Mouse (Mus musculus): ENCODE results near the gene Map3k14.
A peak's percentile ranks its signal among the peaks of the same experiment; 100 is the strongest.

The Map3k14 gene

DNA sequence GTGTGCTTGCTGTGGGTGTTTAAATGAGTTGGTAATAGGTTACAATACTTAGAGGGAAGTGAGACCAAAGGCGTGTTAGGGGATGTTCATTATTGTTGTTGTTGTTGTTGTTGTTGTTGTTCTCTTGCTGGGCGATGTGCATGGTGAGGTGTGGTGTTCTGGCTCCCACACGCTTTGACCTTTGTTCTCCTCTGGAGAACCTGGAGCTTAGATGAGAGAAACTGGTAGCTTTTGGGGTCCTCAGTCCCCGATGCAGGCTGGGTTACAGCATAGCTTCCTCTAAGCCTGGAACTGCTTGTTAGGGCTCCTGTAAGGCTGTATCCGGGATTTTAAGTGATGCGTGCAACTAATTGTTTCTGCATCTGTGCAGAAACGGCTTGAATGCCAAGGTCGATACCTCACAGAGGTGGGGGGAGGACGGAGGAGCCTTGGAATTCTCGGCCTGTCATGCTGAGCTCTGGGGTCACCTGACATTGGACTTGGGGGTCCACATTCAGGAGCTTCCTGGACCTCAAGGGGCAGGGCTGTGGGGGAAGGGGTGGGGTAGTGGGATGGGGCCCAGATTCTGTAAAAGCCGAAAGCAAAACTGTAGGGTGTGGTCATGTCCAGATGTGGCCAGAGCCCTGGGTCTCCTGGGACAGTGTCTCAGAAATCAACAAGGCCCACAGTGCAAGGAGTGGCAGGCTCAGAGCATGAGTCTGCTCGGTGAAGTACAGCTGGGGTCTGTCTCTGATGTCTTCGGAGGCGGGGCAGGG is 91.4 kb downstream of the Map3k14 start:
- DNase-seq (ENCODE audit: low spot score in 2 of 2) = no peak

DNA sequence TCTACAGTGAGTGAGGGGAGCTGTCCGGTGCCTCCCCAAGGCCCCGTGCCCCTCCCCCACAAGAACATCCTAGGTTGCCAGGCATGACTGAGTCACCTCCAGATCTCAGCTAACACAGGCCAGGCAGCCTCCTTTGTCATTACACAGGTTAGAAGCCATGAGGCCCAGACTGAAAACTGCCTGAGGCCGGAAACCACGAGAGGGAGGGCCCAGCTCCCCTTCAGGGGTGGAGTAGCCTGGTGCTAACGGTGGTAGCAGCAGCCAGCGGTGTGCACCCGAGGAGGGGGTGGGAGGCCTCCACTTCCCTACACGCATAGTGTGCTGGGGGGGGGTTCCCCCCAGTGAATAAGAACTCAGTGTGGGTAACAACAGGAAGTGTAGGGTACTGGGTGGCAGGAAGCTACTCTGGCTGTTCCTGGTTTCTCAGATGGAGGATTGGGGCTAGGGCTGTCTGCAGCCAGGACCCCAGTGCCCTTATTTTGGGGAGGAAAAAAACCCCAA is 92.3 kb downstream of the Map3k14 start:
- DNase-seq (ENCODE audit: low spot score in 2 of 2) = no peak

DNA sequence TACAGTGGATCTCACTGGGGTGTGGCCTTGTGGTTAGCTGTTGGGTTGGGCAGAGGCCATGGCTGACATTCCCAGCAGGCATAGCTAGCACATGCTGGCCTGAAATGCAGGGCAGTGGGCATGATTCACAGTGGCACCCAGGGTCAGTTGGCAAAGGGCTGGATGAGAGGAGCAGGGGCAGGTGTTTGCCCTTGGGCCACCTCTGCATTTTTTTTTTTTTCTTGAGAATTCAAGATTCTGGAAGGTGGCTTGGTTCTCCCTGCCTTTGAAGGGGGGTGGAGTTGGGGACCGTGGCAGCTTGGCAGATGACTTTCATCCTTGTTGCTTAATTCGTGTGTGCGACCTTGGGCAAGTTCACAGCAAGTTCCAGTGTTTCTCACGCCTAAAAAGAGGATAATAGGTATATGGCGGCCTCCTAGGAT is 92.8 kb downstream of the Map3k14 start:
- no peak for DNase-seq (ENCODE audit: low spot score in 2 of 2)

DNA sequence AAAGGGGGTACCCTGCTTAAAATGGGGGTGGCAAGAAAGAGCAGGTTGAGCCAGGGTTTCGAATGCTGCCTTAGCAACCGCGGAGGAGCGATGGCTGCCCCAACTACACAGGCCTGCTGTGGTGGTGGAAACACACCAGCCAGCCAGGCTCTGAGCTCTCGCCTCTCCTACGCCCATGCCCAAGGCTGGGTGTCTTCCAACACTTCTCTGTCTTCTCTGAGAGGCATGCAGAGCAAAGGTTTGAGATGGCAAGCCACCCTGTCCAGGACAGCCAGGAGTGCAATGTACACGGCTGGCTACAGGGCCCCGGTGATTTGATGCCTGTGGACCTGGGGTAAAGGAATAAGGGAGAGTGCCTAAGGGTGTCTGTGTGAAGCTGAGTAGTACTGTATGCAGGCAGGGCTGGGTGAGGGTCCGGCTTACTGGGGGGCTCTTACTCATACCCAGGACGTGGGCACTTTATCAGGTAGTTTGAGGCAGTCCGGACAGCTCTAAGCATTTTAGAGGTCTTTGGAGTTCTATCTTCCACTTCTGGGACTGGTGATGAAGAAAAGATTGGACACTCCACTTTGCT is 93.4 kb downstream of the Map3k14 start:
- DNase-seq (ENCODE audit: low spot score in 2 of 2) = peak in 1 of 2 experiments; percentile 70

DNA sequence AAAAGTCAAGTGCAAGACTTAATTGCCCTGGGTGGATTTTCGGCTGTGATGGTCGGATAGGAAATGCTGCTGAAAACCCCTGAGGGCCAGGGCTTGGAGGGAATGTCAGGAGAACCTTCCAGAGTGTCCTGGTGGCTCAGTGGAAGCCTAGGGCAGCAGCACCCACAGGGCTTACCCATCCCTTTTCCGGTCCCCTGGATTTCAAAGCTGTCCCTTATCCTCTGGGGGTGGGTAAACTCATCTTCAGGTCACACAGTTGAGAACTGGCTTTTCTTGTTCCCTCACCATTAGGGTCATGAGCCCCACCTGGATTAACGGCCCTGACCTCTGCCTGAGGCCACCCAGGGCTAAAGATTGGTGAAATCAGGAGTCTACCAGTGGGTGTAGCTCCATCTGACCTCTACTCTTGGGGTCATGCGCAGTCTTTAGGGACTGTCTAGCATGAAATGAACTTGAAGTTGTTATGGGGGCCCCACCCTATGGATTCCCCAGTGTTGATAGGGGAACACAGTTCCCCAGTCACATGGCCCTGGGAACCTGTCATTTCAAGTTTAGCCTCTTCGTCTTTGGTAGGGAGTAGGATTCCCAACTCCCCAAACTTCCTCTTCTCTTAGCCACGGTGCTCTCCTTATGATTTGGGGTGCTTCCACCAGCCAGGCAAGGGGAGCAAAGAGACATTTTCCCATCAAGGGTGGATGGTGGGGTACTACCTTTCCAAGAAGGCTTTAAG is 94.1 kb downstream of the Map3k14 start:
- no peak for DNase-seq (ENCODE audit: low spot score in 2 of 2)

DNA sequence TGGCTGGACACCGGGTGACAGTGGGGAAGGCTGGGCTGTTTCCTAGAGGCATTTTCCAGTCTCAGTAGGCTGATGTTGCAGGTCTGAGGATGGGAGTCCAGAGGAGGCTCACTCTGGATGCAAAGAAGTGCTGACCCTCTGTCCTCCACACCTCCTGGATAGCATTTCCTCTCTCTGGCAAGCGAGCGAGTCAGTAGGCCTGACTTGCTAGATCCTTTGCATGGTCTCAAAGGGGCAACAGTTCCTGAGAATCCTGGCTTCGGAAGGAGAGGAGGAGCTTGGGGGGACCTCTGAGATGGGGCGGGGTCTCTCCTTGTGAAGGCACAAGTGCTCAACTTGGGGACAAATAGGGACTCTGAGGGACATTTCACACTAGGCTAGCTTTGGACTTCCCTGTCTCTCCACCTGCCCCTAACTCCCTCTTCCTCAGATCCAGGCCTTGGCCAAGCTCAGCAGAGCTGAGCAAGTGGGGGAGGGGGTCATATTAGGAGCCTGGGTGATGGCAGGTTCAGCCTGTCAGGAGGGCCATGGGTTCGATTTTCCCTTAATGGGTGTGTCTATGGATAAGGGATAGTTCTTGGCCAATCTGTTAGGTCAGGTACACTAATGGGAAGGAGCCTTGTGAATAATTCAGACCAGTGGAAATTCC is 94.8 kb downstream of the Map3k14 start:
- DNase-seq (ENCODE audit: low spot score in 2 of 2) = no peak

DNA sequence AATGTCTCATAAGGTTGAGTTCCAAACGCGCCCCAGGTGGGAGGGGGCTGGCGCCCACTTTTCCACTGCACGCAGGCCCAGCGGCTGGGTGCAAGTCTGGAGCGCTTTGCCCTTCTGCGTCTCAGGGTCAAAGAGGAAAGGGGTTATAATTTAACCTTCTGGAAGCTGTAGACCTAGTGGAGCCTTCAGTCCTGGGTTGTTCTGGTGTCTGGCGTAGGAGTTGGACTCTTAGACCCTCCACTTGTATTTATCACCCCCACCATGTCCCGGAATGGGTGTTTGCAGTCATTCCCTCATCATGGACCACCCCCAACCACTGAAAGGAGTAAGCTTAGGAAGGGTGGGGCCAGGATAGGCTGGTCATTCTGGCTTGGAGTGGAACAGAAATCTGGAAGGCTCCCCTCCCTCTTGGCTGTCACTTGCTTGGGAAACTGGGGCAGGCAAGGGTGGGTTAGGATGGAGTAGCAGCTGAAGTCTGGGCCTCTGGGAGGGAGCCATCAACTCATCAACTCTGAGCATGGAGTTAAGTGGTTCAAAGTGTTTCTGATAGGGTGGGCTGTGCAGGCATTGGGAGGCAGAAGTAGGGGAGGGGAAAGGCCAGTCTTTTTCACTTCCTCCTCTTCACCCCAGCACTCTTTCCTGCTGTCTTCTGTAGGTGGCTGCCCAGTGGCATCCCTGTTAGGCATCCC is 95.4 kb downstream of the Map3k14 start:
- DNase-seq (ENCODE audit: low spot score in 2 of 2) = peak in 1 of 2 experiments; percentile 29

DNA sequence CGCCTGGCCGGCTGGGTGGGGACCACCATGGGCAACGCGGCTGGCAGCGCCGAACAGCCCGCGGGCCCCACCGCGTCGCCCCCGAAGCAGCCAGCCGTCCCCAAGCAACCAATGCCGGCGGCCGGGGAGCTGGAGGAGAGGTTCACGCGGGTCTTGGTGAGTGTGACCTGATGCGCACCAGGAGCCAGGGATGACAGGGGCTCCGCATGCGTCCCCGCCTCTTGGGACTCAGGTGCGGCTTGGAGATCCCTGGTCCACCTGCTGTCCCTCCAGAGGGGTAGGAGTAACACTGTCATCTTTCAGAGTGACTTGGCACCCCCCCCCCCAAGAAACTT is 96.0 kb downstream of the Map3k14 start:
- no peak for DNase-seq (ENCODE audit: low spot score in 2 of 2)

DNA sequence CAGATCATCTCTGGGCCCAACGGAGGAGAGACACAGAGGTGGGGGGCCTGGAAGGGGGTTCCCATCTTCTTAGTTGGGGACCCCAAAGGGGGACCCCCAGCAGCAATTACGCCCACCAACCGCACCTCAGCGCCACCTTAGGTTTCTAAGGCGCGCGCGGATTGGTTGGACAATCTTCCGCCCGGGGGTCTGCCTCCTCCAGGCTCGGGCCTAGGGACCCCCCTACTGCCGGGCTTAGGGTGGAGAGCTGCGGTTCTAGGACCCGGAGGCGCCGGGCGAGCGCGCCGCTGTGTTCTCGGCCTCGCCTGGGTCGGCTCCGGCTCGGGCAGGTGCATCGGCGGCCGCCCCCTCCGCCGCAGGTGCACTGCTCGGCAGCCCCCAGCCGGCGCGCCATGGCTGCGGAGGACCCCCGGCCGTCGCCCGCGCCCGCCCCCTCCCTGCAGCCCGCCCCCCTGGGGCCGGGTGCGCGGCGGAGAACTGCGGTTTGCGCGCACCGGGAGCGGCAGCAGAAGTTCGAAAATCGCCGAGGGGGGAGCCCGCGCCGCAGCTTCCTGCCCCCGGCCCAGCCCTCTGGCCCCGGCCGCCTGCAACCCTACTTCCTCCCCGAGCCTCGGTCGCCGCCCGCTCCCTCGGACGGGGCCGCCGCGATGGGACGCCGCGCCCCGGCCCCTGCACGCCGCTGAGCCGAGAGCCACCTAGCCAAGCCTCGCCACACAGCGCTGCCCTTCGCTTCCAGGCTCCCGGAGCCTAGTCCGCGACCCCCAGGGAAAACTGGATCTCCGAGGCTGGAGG is 96.6 kb downstream of the Map3k14 start, which contains the start of gene Fmnl1:
Fmnl1 (plus strand) TSS at position 614 of the 792 bp plus-strand sequence.
- DNase-seq (ENCODE audit: low spot score in 2 of 2) = peak; percentile 42 to 49

DNA sequence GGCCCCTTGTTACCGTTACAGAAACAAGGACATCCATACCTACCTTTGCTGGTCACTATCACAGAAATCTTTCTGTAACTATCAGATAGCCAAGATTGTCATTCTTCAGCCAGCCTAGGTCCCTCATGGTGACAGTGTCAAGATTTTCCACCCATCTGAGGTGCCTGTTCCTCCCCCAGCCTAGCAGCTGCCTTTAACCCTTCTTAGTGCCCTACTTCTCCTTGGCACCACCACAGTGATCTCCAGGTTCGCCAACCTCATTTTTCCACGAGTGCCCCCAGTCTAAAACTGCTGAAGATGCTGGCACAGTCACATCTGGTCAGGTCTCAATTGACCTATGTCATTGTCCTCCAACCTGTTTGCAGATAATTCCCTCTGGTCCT is 97.2 kb downstream of the Map3k14 start:
- no peak for DNase-seq (ENCODE audit: low spot score in 2 of 2)

Measured in frontal cortex, postnatal 36 days (tissue).